Mouse (Mus musculus) spleen, adult 2 months (tissue): ENCODE measurements around the gene Gm20388. TPM values are rescaled to one million over a fixed set of nuclear protein-coding genes. Genes with fewer than 3 reads are reported as not detected.

Source experiments
- DNase-seq, 2 experiments: peaks; one replicate each; pipeline versions ENCODE4 v3.0.0 to v3.0.0-alpha.2; 2012 to 2021; ENCODE audit warnings: low spot score in 2 of 2, low read depth in 1 of 2
- H3K27ac ChIP-seq: fragments of 200-500 bp; 2 replicates; pipeline ENCODE4 v1.5.1; 2012; ENCODE audit warnings: low read length, inconsistent platforms; ENCODE audit not compliant: insufficient read depth
- H3K27me3 ChIP-seq: fragments of 200-500 bp; 2 replicates; pipeline ENCODE4 v1.6.1; 2012; ENCODE audit warnings: mild to moderate bottlenecking, moderate library complexity, low read length, inconsistent platforms; ENCODE audit not compliant: control insufficient read depth, insufficient read depth
- H3K36me3 ChIP-seq: fragments of 200-500 bp; 2 replicates; pipeline ENCODE4 v1.6.1; 2012; ENCODE audit warnings: mild to moderate bottlenecking, low read length, inconsistent platforms; ENCODE audit not compliant: control insufficient read depth, insufficient read depth
- H3K4me1 ChIP-seq: fragments of 200-500 bp; 2 replicates; pipeline ENCODE4 v1.6.1; 2011; ENCODE audit warnings: inconsistent platforms; ENCODE audit not compliant: control insufficient read depth, insufficient read depth, insufficient read length
- H3K4me3 ChIP-seq: fragments of 200-500 bp; 2 replicates; pipeline ENCODE4 v1.5.1; 2011; ENCODE audit warnings: mild to moderate bottlenecking, inconsistent platforms; ENCODE audit not compliant: insufficient read depth, insufficient read length; ENCODE audit errors: extremely low read depth
- CTCF ChIP-seq: fragments of 200-500 bp; IDR thresholded peaks from 2 replicates; pipeline ENCODE4 v1.5.1; 2011; ENCODE audit warnings: mild to moderate bottlenecking, inconsistent platforms; ENCODE audit not compliant: insufficient read depth, insufficient read length, insufficient replicate concordance; ENCODE audit errors: extremely low read depth
- POLR2A ChIP-seq: fragments of 200-500 bp; IDR thresholded peaks from 2 replicates; pipeline ENCODE4 v1.6.1; 2011; ENCODE audit warnings: low read depth, low read length, inconsistent platforms
- WGBS: fragments of 180-500 bp; shearing (Covaris S2); methylation state at CpG from one replicate; pipeline ENCODE4 v1.1.7; 2018; 5-methylcytosine and 5-hydroxymethylcytosine counted together
- polyA plus RNA-seq: library from polyadenylated mRNA; depleted of rRNA; stranded (reverse); fragments of >200 nt; gene quantifications from 2 replicates; pipeline ENCODE4 v1.2.3, GENCODE M21; 2012

Gene Gm20388
- polyA plus RNA-seq, 1 experiment: 26.1 TPM

DNA sequence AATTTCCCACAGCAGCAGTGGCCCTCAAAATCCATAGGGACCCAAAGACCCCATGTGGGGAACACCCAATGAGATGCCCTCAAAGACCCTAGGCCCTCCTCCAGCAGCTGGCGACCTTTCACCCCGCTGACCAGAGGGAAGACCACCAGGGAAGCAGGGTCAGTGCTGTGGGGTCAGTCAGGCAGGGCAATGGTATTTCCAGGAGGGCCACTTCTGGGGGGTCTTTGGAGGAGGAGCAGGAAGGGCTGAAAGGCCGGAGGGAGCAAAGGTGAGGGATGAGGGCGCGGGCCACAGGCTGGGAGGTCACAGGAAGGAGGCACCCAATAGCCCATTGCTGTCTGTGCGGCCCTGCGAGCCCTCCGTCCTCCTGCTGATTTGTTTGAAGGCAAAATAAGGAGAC is 1539.6 kb downstream of the Gm20388 start:
- Histone ChIP-seq H3K4me3 (no peak overlapping the region), H3K27ac (no peak overlapping the region), H3K4me1 (no peaks in the 10 kb centered on the region), H3K36me3 (no peaks in the 10 kb centered on the region), H3K27me3 (no peaks in the 10 kb centered on the region)
- no peak for TF ChIP-seq POLR2A
- no peak for TF ChIP-seq CTCF
- 92% methylated on average over 8 of the region's 8 CpGs for WGBS
- no peak for DNase-seq

DNA sequence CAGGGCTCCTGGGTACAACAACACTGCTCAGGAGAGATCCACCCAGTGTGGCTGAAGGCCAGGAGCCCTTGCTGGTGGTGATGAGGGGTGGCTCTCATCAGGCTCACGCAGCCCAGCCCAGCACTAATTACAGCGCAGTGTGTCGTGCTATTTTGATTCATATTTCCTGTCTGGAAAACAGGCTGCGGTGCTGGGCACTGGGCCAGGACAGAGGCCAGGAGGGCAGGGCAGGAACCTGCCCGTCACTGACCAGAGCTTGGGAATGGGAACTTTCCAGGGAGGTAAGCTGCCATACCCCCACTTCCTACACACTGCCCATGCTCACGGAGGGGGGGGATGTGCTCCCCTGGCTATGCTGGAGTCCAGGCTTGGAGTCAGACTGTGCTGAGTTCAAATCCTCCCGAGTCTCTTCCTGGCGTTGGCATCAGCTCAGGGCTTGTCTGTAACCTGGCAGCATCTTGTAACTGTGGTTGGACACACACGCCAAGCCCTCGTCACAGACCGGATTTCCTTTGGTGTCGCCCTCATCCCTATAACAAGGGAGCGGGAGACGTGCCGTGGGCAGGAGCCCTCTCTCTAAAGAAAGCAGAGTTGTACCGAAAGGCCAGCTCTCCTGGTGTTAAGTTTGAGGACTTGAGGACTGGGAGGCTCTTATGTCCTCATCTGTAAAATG is 1540.9 kb downstream of the Gm20388 start:
- DNase-seq: no peak
- no peak overlapping the region for H3K4me3 ChIP-seq
- H3K27me3 ChIP-seq: no peaks in the 10 kb centered on the region
- WGBS: 52% methylated on average over 16 of the region's 16 CpGs
- no peaks in the 10 kb centered on the region for H3K36me3 ChIP-seq
- TF ChIP-seq POLR2A: no peak
- TF ChIP-seq CTCF: no peak
- no peaks in the 10 kb centered on the region for H3K4me1 ChIP-seq
- H3K27ac ChIP-seq: no peak overlapping the region

- Histone ChIP-seq H3K4me1 (no peaks in the 10 kb centered on the region), H3K27me3 (no peaks in the 10 kb centered on the region), H3K36me3 (no peaks in the 10 kb centered on the region), H3K4me3 (no peak overlapping the region), H3K27ac (no peak overlapping the region)
- WGBS: 93% methylated on average over 17 of the region's 17 CpGs
- no peak for DNase-seq
- TF ChIP-seq CTCF (no peak), POLR2A (no peak)
These were observed 1544.1 kb downstream of the Gm20388 start for GRCm38 (mm10) chr8:121454737-121455136.

GRCm38 (mm10) chr8:121461192-121461591 is 1550.6 kb downstream of the Gm20388 start:
- Histone ChIP-seq H3K36me3 (no peaks in the 10 kb centered on the region), H3K4me1 (0 out of 2 replicates have a peak, but pooled peaks cover 2% of the 10 kb centered on the region), H3K27me3 (no peaks in the 10 kb centered on the region), H3K4me3 (no peak overlapping the region), H3K27ac (no peak overlapping the region)
- no peak for DNase-seq
- TF ChIP-seq CTCF: no peak
- TF ChIP-seq POLR2A: no peak
- WGBS: 80% methylated on average over 3 of the region's 3 CpGs

DNA sequence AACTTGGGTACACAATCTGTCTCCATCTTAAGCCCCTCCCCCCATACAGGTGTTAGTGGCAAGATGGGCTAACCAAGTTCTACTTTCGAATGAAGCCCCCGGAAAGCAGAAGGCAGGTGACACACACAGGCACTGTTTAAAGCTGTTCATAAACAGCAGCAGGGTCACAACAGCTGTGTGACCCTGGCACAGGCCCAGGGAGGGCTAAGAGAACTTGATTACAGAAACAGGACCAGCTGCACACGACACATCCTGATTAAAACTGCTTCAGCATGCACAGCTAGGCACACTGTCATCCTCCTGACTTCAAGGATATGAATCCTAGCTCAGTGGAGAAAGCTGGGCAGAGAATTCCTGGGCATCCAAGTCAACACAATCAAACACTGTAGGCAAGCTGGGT is 1551.5 kb downstream of the Gm20388 start:
- H3K4me1 ChIP-seq: 0 out of 2 replicates have a peak, but pooled peaks cover 2% of the 10 kb centered on the region
- H3K27me3 ChIP-seq: no peaks in the 10 kb centered on the region
- no peak overlapping the region for H3K27ac ChIP-seq
- no peak for DNase-seq
- H3K4me3 ChIP-seq: no peak overlapping the region
- no peaks in the 10 kb centered on the region for H3K36me3 ChIP-seq
- WGBS: 31% methylated on average over 3 of the region's 3 CpGs
- no peak for TF ChIP-seq POLR2A

DNA sequence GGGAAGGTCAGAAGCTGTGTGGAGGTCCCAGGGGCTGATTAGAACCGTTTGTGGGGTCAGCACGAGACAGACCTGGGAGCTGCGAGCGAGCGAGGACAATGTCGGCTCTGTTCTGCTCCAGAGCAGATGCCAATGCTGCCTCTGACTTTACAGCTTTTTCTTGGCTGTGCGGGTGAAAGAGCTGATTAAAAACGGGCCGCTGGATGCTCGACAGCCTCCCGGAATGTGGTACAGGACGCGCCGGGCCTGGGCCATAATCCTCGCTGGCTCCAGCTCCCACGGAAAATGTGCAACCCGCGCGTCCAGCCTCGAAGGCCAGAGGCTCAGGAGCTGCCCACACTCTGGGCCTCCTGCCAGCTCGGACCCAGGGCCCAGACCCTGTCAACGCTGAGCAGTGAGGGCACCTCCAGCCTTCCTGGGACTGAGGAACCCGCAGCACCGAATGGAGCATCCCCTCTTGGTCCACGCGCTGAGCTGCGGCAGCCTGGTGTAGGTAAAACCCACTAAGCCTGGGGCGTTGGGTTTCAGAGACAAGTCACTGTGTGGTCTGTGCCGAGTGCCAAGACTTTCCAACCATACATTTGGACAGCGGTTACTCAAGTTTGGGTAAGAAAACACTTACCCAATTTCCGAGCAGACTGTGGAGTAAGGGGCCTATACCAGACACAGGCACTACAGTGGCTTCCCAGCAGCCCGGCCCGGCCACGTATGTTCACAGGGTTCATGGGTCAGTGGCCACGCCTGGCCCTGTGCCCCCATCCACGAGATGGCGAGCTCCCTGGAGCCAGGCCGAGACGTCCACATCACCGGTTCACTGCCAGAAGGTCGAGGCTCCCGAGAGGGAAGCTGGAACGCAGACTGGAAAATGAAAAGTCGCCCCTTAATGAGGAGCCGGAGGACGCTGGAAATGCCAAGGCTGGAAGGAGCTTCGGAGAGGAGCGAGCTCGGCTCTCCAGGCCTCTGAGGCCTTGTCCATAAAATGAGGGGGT is 1557.7 kb downstream of the Gm20388 start:
- no peak for TF ChIP-seq POLR2A
- no peak for TF ChIP-seq CTCF

More for the DNA sequence above, 1557.7 kb downstream of the Gm20388 start:
- H3K27me3 ChIP-seq: no peaks in the 10 kb centered on the region
- no peak for DNase-seq
- no peaks in the 10 kb centered on the region for H3K36me3 ChIP-seq
- no peak overlapping the region for H3K27ac ChIP-seq
- no peak overlapping the region for H3K4me3 ChIP-seq
- no peaks in the 10 kb centered on the region for H3K4me1 ChIP-seq
- 91% methylated on average over 49 of the region's 49 CpGs for WGBS
